Mouse (Mus musculus) ES-Bruce4 (cell line): ENCODE data around the gene Ifnk. TPM values are rescaled to one million over a fixed set of nuclear protein-coding genes. Genes with fewer than 3 reads are reported as not detected.
A peak's percentile ranks its signal among the peaks of the same experiment; 100 is the strongest.

Experiments used
- H3K27ac ChIP-seq: 2 replicates; pipeline ENCODE4 v1.5.1; 2012; ENCODE audit warnings: low read length, inconsistent platforms; ENCODE audit not compliant: insufficient read depth
- H3K27me3 ChIP-seq: 2 replicates; pipeline ENCODE4 v1.6.1; 2012; ENCODE audit warnings: mild to moderate bottlenecking, low read length, inconsistent platforms; ENCODE audit not compliant: control insufficient read depth, poor library complexity, insufficient read depth, severe bottlenecking
- H3K36me3 ChIP-seq: 2 replicates; pipeline ENCODE4 v1.6.1; 2012; ENCODE audit warnings: inconsistent platforms, mild to moderate bottlenecking, low read length, moderate library complexity; ENCODE audit not compliant: control insufficient read depth, poor library complexity, insufficient read depth, severe bottlenecking
- H3K4me1 ChIP-seq: one replicate; pipeline ENCODE4 v1.8.1; 2011; ENCODE audit warnings: low read length; ENCODE audit not compliant: control insufficient read depth, insufficient read depth
- H3K4me3 ChIP-seq: 2 replicates; pipeline ENCODE4 v1.5.1; 2011; ENCODE audit warnings: low read depth, mild to moderate bottlenecking, low read length
- H3K9ac ChIP-seq: 2 replicates; pipeline ENCODE4 v1.6.1; 2012; ENCODE audit warnings: low read depth, mild to moderate bottlenecking, inconsistent platforms; ENCODE audit not compliant: poor library complexity, severe bottlenecking
- H3K9me3 ChIP-seq: replicated peaks from 2 replicates; pipeline ENCODE4 v1.6.1; 2012; ENCODE audit warnings: mild to moderate bottlenecking, low read length, inconsistent platforms; ENCODE audit not compliant: control insufficient read depth, poor library complexity, insufficient read depth, severe bottlenecking
- CTCF ChIP-seq: IDR thresholded peaks from one replicate; pipeline ENCODE4 v1.8.1; 2011; ENCODE audit warnings: low read depth, low read length
- EP300 ChIP-seq: IDR thresholded peaks from 2 replicates; pipeline ENCODE4 v1.6.1; 2011; ENCODE audit warnings: low read depth, low read length; ENCODE audit not compliant: insufficient read depth
- POLR2A ChIP-seq: IDR thresholded peaks from one replicate; pipeline ENCODE4 v1.8.1; 2011; ENCODE audit warnings: low read length; ENCODE audit not compliant: insufficient read depth
- polyA plus RNA-seq: library from polyadenylated mRNA; stranded (reverse); fragments of >200 nt; gene quantifications from 2 replicates; pipeline ENCODE4 v1.2.4, GENCODE M21; 2011; ENCODE audit warnings: low read depth; ENCODE audit not compliant: missing spikeins, insufficient read depth, insufficient read length

Gene Ifnk
- polyA plus RNA-seq, 1 experiment = not detected

- TF ChIP-seq POLR2A (no peak), CTCF (peak; percentile 44)
- peak overlapping the region; percentile 96 for H3K4me3 ChIP-seq
- H3K36me3 ChIP-seq = no peaks in the 10 kb centered on the region
- peak overlapping the region; percentile 51 for H3K27ac ChIP-seq
- no peaks in the 10 kb centered on the region for H3K9me3 ChIP-seq
- H3K9ac ChIP-seq = peak overlapping the region; percentile 93
- no peaks in the 10 kb centered on the region for H3K27me3 ChIP-seq
- no peaks in the 10 kb centered on the region for H3K4me1 ChIP-seq
Measured at GRCm38 (mm10) chr4:35155132-35155922, 3.5 kb downstream of the Ifnk start.

DNA sequence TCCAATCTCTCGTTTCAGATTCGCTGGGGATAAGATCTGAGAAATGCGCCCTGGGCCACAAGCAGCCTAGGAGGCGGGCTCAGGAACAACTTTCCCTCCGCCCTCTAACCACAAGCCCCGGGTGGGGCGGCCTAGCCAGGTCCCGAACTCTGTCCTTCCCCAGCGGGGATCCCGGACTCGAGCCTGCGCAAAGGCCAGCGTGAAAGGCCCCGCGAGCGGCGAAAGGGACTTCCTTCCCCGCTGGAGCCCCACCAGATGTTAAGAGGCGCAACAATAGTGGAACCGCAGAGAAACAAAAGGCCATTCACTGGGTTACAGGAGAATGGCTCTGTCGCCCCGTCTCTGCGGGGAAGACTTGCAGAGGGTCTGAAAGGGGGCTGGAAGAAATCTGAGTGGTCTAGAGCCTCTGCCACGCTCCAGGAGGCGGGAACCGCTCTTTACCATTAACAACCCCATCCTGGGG lies 4.3 kb downstream of the Ifnk start:
- no peaks in the 10 kb centered on the region for H3K27me3 ChIP-seq
- H3K4me3 ChIP-seq = peak overlapping the region; percentile 96
- H3K4me1 ChIP-seq = no peaks in the 10 kb centered on the region
- peak overlapping the region; percentile 93 for H3K9ac ChIP-seq
- peak overlapping the region; percentile 57 for H3K27ac ChIP-seq
- peak; percentile 37 for TF ChIP-seq POLR2A
- no peak for TF ChIP-seq EP300
- no peak for TF ChIP-seq CTCF
- no peaks in the 10 kb centered on the region for H3K9me3 ChIP-seq
- H3K36me3 ChIP-seq = no peaks in the 10 kb centered on the region

DNA sequence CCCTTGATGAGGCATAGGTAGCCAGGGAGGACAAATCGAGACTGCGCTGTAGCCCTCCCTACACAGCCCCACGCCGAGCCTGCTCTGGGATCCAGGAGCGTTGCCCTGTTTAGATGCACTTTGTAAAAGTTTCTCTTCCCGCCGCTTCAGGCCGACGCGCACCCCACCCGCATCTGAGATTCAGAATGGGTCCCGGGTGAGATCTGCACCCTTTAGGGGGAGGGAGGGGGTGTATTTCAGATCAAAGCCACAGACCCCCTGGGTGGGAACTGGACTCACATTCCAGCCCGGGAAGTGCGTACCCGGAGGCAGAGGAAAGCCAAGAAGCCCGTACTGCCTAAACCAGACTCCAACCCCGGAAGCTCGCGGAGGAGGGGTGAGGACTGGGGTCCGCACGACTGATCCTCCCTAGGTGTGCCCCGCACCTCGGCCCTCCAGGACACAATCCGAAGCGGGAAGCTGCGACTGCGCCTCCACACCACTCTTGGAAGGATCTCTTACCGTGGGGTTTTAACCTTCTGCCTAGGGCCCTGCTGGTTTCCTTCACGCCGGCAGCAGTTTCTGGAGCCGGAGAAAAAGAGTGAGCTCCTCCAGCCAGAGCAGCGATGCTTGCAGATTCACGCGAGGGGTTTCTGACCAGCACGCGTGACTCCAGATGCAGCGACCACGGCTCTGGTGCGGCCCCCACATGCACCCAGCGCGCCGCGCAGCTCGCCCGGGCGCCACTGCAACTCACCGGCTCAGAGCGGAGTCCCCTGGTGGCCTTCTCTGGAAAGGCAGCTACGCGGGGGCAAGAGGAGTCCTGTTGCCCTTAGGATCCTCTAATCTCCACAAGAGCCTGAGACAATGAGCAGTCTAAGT lies 5.1 kb downstream of the Ifnk start, which contains the start of gene Mob3b:
TSS of gene Mob3b (minus strand) at position 734 of the 861 bp plus-strand sequence.
- peak within 1 kb of the TSS; percentile 96 for H3K4me3 ChIP-seq
- H3K9me3 ChIP-seq = no peaks in the 10 kb centered on the region
- H3K27me3 ChIP-seq = no peaks in the 10 kb centered on the region
- peak within 1 kb of the TSS; percentile 57; the same call in 1 of the 2 replicates for H3K27ac ChIP-seq
- peak; percentile 68 for TF ChIP-seq CTCF
- TF ChIP-seq POLR2A = no peak
- 0 out of 2 replicates have a peak, but pooled peaks have one; percentile 41 for TF ChIP-seq EP300
- H3K9ac ChIP-seq = peak within 1 kb of the TSS; percentile 93
- H3K36me3 ChIP-seq = no peaks in the 10 kb centered on the region
- no peaks in the 10 kb centered on the region for H3K4me1 ChIP-seq

DNA sequence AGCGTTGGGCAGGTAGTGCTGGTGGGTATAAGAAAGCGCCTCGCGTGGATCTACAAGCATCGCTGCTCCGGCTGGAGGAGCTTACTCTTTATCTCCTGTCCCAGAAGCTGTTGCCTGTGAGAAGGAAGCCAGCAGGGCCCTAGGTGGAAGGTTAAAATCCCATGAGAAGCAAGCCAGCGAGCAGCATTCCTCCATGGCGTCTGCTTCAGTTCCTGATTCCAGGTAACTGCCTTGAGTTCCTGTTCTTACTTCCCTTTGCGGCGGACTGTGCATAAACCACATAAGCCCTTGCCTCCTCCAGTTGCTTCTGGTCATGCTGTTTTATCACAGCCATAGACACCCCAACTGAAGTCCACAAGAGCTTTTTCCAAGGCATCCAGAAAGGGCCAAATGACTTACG lies 6.0 kb downstream of the Ifnk start:
- H3K9ac ChIP-seq = no peak overlapping the region
- no peak overlapping the region for H3K4me3 ChIP-seq
- no peaks in the 10 kb centered on the region for H3K27me3 ChIP-seq
- H3K4me1 ChIP-seq = no peaks in the 10 kb centered on the region
- no peaks in the 10 kb centered on the region for H3K9me3 ChIP-seq
- no peak overlapping the region for H3K27ac ChIP-seq
- TF ChIP-seq CTCF (no peak), POLR2A (no peak), EP300 (no peak)
- H3K36me3 ChIP-seq = no peaks in the 10 kb centered on the region

DNA sequence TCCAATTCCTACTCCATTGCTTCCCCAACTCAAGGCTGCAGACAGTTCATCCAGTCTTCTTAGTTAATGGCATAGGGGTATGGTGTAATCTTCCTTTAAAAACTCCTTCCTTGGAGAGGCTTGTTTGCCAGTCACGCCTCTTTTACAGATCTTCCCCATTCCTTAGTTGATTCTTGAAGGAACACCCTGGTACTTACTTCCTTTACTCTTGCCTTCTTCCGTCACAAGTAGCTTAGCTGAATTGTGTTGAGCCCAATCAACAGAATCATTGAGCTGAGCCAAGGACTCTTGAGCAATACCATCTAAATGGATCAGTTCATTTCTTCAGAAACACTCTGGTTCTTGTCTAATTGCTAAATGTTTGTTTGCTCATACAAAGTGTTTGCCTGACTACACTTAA lies 13.4 kb downstream of the Ifnk start:
- no peak overlapping the region for H3K4me3 ChIP-seq
- H3K4me1 ChIP-seq = no peaks in the 10 kb centered on the region
- no peak for TF ChIP-seq EP300
- no peak for TF ChIP-seq POLR2A
- TF ChIP-seq CTCF = no peak
- H3K36me3 ChIP-seq = no peaks in the 10 kb centered on the region
- no peaks in the 10 kb centered on the region for H3K9me3 ChIP-seq
- no peak overlapping the region for H3K27ac ChIP-seq
- H3K9ac ChIP-seq = no peak overlapping the region
- no peaks in the 10 kb centered on the region for H3K27me3 ChIP-seq

DNA sequence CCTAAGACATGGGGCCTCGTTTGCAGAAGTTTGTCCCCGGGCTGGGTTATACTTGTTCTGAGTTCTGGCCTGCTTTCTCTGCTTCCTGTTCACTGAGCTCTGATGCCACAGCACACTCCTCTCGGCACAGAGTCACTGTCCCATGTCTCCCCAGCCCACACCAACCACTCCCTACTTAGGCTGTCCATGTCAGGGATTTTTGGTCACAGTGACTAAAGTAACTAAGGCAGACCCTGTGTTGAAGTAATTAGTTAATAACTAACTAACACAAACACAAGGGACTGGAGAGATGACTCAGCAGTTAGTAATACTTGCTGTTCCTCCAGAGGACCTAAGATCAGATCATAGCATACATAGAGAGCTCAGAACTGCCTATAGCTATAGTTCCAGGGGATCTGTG lies 14.1 kb downstream of the Ifnk start:
- no peak overlapping the region for H3K27ac ChIP-seq
- no peaks in the 10 kb centered on the region for H3K27me3 ChIP-seq
- no peaks in the 10 kb centered on the region for H3K36me3 ChIP-seq
- no peaks in the 10 kb centered on the region for H3K4me1 ChIP-seq
- H3K9ac ChIP-seq = no peak overlapping the region
- TF ChIP-seq CTCF (no peak), EP300 (no peak), POLR2A (no peak)
- H3K9me3 ChIP-seq = no peaks in the 10 kb centered on the region
- no peak overlapping the region for H3K4me3 ChIP-seq
